In the genomic region with DNA sequence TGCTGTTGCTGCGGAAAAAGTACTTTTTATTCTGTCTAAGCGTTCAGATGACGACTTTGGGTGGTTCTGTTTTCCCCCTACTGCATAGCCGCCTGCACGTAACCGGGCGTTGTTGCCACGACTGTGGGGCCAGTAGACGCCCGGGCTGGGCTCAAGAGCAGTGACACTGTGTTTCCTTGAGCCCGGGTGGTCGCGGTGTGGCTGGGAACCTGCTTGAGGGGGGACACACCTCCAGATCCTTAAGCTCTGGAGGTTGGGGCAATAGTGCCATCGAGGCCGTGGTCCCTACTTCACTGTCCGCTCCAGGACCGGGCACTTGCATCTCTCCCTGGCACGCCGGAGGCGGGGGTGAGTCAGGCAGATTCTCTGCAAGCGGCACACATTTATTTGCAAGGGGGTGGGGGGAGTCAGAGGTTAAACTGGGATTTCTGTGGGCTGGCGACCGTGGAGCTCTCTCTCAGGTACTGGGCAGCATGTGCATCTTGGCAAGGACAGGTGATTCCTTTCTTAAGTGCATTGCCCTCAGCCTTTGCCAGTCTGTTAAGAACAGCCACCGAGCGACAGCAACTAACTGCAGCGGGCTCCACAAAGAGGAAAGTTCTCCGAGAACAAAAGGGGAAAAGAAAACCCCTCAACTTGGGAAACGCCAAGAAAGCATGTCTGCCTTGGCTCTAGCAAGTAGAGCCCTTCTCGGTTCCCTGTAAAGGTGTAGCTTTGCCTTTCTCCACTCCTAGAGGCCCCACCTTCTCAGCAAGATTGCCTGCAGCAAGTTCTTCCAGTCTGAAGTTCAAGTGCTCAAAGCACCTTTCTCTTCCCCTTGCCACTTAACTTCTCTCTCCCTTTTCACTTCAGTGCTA, we compare ENCODE assay signal across 8 mouse cellular contexts. TPM values are rescaled to one million over a fixed set of nuclear protein-coding genes. Genes with fewer than 3 reads are reported as not detected.
DNase-seq lines count a peak whose midpoint lies in the region; ATAC-seq and TF ChIP-seq lines count a peak whose summit lies in the region.

No protein-coding gene starts in this region.

- intact Hi-C loops in left cerebral cortex, postnatal 4 days (cut with DNase I): loop anchor here (10.0 kb wide), 2 partner anchors 337 to 497 kb away; no protein-coding TSS in a partner anchor
- intact Hi-C loops in left cerebral cortex, postnatal 14 days (cut with DNase I): loop anchor here (5.0 kb wide), 2 partner anchors 95 to 335 kb away; no protein-coding TSS in a partner anchor

- H3K4me1 ChIP-seq in forebrain, embryonic 14.5 days (ENCODE audit: control insufficient read depth, insufficient read depth, low read length): 0 out of 2 replicates have a peak, but pooled peaks cover 4% of the 10 kb centered on the region
- peaks cover 2% of the 10 kb centered on the region; the same call in 1 of the 2 replicates for H3K4me1 ChIP-seq in intestine, embryonic 14.5 days (replicated peaks; ENCODE audit: control insufficient read depth, insufficient read depth, low read length)
- no peaks in the 10 kb centered on the region; the same call in 1 of the 2 replicates for H3K4me1 ChIP-seq in liver, embryonic 15.5 days (replicated peaks)
- H3K4me1 ChIP-seq in neural tube, embryonic 12.5 days: 0 out of 2 replicates have a peak, but pooled peaks cover 12% of the 10 kb centered on the region

- TF ChIP-seq POLR2A in brain, embryonic 14.5 days (IDR thresholded peaks at IDR 0.05; ENCODE audit: borderline replicate concordance, extremely low read depth, insufficient read depth, insufficient read length, poor library complexity, severe bottlenecking): no peak

- H3K4me2 ChIP-seq in forebrain, embryonic 14.5 days (ENCODE audit: low read length): peak overlapping the region; percentile 96
- H3K4me2 ChIP-seq in intestine, embryonic 14.5 days (ENCODE audit: low read length): peak overlapping the region; percentile 63
- peak overlapping the region; percentile 64 for H3K4me2 ChIP-seq in liver, embryonic 15.5 days
- peak overlapping the region; percentile 98 for H3K4me2 ChIP-seq in neural tube, embryonic 12.5 days (replicated peaks)

- no peak overlapping the region for H3K27ac ChIP-seq in forebrain, embryonic 14.5 days (ENCODE audit: low read depth, low read length)
- no peak overlapping the region for H3K27ac ChIP-seq in intestine, embryonic 14.5 days (ENCODE audit: low read depth)
- no peak overlapping the region for H3K27ac ChIP-seq in liver, embryonic 15.5 days (replicated peaks)
- no peak overlapping the region for H3K27ac ChIP-seq in neural tube, embryonic 12.5 days

- ATAC-seq in forebrain, embryonic 14.5 days: peak; percentile 41; the same call in 1 of the 2 replicates
- ATAC-seq in intestine, embryonic 14.5 days (replicated peaks; ENCODE audit: low FRiP score, low TSS enrichment, low read depth): peak; percentile 32
- ATAC-seq in liver, embryonic 15.5 days (ENCODE audit: insufficient read depth): no peak
- ATAC-seq in neural tube, embryonic 12.5 days (ENCODE audit: low FRiP score, low read depth): peak; percentile 45

- DNase-seq in left cerebral cortex, postnatal 4 days: peak; percentile 23
- DNase-seq in left cerebral cortex, postnatal 14 days (ENCODE audit: low spot score in 2 of 2): no peak
- peak; percentile 50 for DNase-seq in brain, embryonic 14.5 days (ENCODE audit: low read depth)
- DNase-seq in forebrain, embryonic 14.5 days (ENCODE audit: low spot score): peak; percentile 38
- DNase-seq in intestine, embryonic 14.5 days (ENCODE audit: low spot score): peak; percentile 80
- DNase-seq in spleen, postnatal 10 days (ENCODE audit: low spot score in 2 of 2): no peak

- H3K27me3 ChIP-seq in forebrain, embryonic 14.5 days (replicated peaks; ENCODE audit: control insufficient read depth, insufficient read depth, low read length): 0 out of 2 replicates have a peak, but pooled peaks cover 3% of the 10 kb centered on the region
- no peaks in the 10 kb centered on the region; the same call in 1 of the 2 replicates for H3K27me3 ChIP-seq in intestine, embryonic 14.5 days (replicated peaks; ENCODE audit: control insufficient read depth, insufficient read depth, low read length)
- H3K27me3 ChIP-seq in liver, embryonic 15.5 days: peaks cover 65% of the 10 kb centered on the region
- peaks cover 3% of the 10 kb centered on the region; the same call in 1 of the 2 replicates for H3K27me3 ChIP-seq in neural tube, embryonic 12.5 days (replicated peaks)

- H3K9ac ChIP-seq in forebrain, embryonic 14.5 days (ENCODE audit: low read length): peak overlapping the region; percentile 72
- peak overlapping the region; percentile 71 for H3K9ac ChIP-seq in intestine, embryonic 14.5 days (ENCODE audit: low read length)
- no peak overlapping the region for H3K9ac ChIP-seq in liver, embryonic 15.5 days
- H3K9ac ChIP-seq in neural tube, embryonic 12.5 days: peak overlapping the region; percentile 74

- H3K36me3 ChIP-seq in forebrain, embryonic 14.5 days (ENCODE audit: control insufficient read depth, insufficient read depth, low read length): no peaks in the 10 kb centered on the region
- H3K36me3 ChIP-seq in intestine, embryonic 14.5 days (ENCODE audit: control insufficient read depth, insufficient read depth, low read length): no peaks in the 10 kb centered on the region
- no peaks in the 10 kb centered on the region for H3K36me3 ChIP-seq in liver, embryonic 15.5 days (replicated peaks)
- no peaks in the 10 kb centered on the region for H3K36me3 ChIP-seq in neural tube, embryonic 12.5 days

- under 1% methylated on average over 29 of the region's 29 CpGs for WGBS in forebrain, embryonic 14.5 days
- 3% methylated on average over 29 of the region's 29 CpGs for WGBS in intestine, embryonic 14.5 days
- 3% methylated on average over 29 of the region's 29 CpGs for WGBS in liver, embryonic 15.5 days (ENCODE audit: insufficient replicate concordance)
- WGBS in neural tube, embryonic 12.5 days: under 1% methylated on average over 29 of the region's 29 CpGs

- H3K4me3 ChIP-seq in forebrain, embryonic 14.5 days (ENCODE audit: low read depth, low read length): peak overlapping the region; percentile 71
- H3K4me3 ChIP-seq in intestine, embryonic 14.5 days (ENCODE audit: low read depth, low read length): peak overlapping the region; percentile 64
- H3K4me3 ChIP-seq in liver, embryonic 15.5 days (replicated peaks): peak overlapping the region; percentile 61
- H3K4me3 ChIP-seq in neural tube, embryonic 12.5 days: peak overlapping the region; percentile 69

- no peak for TF ChIP-seq CTCF in brain, embryonic 14.5 days (IDR thresholded peaks at IDR 0.05; ENCODE audit: borderline replicate concordance, extremely low read depth, insufficient read depth, insufficient read length)

- no peaks in the 10 kb centered on the region for H3K9me3 ChIP-seq in forebrain, embryonic 14.5 days (replicated peaks; ENCODE audit: control insufficient read depth, low read length)
- H3K9me3 ChIP-seq in intestine, embryonic 14.5 days (ENCODE audit: control insufficient read depth, low read length): no peaks in the 10 kb centered on the region
- no peaks in the 10 kb centered on the region for H3K9me3 ChIP-seq in liver, embryonic 15.5 days (replicated peaks)
- H3K9me3 ChIP-seq in neural tube, embryonic 12.5 days: no peaks in the 10 kb centered on the region

RNA-seq across cellular contexts. Expression of a gene that starts 1.2 kb away (rescaled TPM):
- total RNA-seq in left cerebral cortex, postnatal 4 days (2021): 10 to 100 TPM; 52.0 to 60.8 TPM
- total RNA-seq in left cerebral cortex, postnatal 14 days (2021): 100 to 1,000 TPM; 110 to 122 TPM
- 2.5 and 6.3 TPM in 2 replicates for polyA plus RNA-seq in brain, embryonic 14.5 days (2012; rRNA removed)
- 0.98 and 2.2 TPM in 2 replicates for polyA plus RNA-seq in forebrain, embryonic 14.5 days (2014; fragmentation: Nextera tagmentation; extraction: Ambion mirVana)
- polyA plus RNA-seq in intestine, embryonic 14.5 days (2014; fragmentation: Nextera tagmentation; extraction: Ambion mirVana): 4.0 and 5.9 TPM in 2 replicates
- 0.62 and 1.3 TPM in 2 replicates for polyA plus RNA-seq in liver, embryonic 15.5 days (2015; fragmentation: Nextera tagmentation; extraction: Ambion mirVana)
- polyA plus RNA-seq in neural tube, embryonic 12.5 days (2016; fragmentation: Nextera tagmentation; extraction: Ambion mirVana): 2.6 and 3.9 TPM in 2 replicates

Comparison
In these comparisons a context has a peak if more than half of its experiments do, and no peak if none do; other contexts are left out.
1. DNase-seq: peak in left cerebral cortex, postnatal 4 days (single experiment), brain, embryonic 14.5 days (single experiment), forebrain, embryonic 14.5 days (single experiment) and intestine, embryonic 14.5 days (single experiment); none in left cerebral cortex, postnatal 14 days (0 of 2) and spleen, postnatal 10 days (0 of 2).
2. Peak in every context shown above with its lines, with median percentiles within 50 percentile points of each other: H3K4me2 ChIP-seq and H3K4me3 ChIP-seq.